In the genomic region with DNA sequence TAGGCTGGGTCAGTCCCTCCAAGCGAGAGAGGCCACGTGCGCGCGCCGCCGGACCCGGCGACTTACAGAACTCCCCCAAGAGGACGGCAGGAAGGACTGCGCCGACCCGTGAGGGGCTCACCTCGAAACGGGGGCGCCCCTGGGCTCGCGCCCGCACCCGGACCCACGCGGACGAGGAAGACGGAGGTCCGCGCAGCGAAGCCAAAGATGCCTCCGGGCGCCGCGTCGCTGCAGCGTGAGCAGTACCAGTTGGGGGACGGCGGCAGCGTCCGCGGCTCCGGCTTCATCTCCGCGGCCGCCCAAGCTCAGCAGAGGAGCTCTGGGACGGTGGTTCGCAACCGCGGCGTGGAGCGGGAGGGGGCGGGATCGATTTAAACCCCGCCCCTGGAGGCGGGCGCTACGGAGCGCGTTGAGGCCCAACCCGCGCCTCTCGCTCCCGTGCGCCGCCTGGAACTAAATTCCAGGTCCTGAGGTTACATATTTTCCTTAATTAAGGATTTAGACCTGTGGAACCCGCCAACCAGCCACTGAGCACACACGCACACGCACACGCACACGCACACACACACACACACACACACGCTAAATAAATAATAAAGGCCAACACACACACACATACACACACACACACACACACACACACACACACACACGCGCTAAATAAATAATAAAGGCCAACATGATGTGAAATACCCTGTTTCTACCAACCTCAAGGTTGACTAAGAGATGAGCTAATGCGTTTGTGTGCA, we compare ENCODE assay signal across 8 mouse cellular contexts. TPM values are rescaled to one million over a fixed set of nuclear protein-coding genes. Genes with fewer than 3 reads are reported as not detected.
DNase-seq lines count a peak whose midpoint lies in the region; ATAC-seq and TF ChIP-seq lines count a peak whose summit lies in the region.

A gene (minus strand): TSS at position 373 of the 749 bp plus-strand sequence.

- peak within 1 kb of the TSS; percentile 83 for H3K9ac ChIP-seq in CH12.LX (ENCODE audit: insufficient read depth, low read depth)
- H3K9ac ChIP-seq in heart, embryonic 15.5 days, result peak within 1 kb of the TSS; percentile 73
- H3K9ac ChIP-seq in liver, embryonic 14.5 days (replicated peaks), result peak within 1 kb of the TSS; percentile 87
- peak within 1 kb of the TSS; percentile 86 for H3K9ac ChIP-seq in stomach, embryonic 15.5 days

- peak; percentile 83 for DNase-seq in CH12.LX (ENCODE audit: extremely low read depth)
- DNase-seq in c-Kit-positive CD71-negative TER-119-negative erythroid progenitor cells, embryonic 14.5 days (ENCODE audit: low read depth), result peak; percentile 71
- DNase-seq in forebrain, embryonic 10.5 days (ENCODE audit: extremely low spot score, low spot score), result peak; percentile 82
- DNase-seq in kidney, postnatal 25 days, result peak; percentile 84 to 89
- peak; percentile 63 to 66 (median 65) for DNase-seq in liver, embryonic 14.5 days (ENCODE audit: low read depth in 3 of 3, low spot score in 3 of 3)
- peak; percentile 87 for DNase-seq in neural tube, embryonic 10.5 days (ENCODE audit: extremely low spot score, low spot score)

- H3K79me2 ChIP-seq in CH12.LX (replicated peaks; ENCODE audit: control insufficient read depth, extremely low read depth, insufficient read depth, poor library complexity, severe bottlenecking), result peaks cover 39% of the 10 kb centered on the region

- H3K4me2 ChIP-seq in CH12.LX (ENCODE audit: insufficient read depth, low read depth, poor library complexity, severe bottlenecking), result peak within 1 kb of the TSS; percentile 87
- H3K4me2 ChIP-seq in heart, embryonic 15.5 days, result peak within 1 kb of the TSS; percentile 91
- peak within 1 kb of the TSS; percentile 77 for H3K4me2 ChIP-seq in liver, embryonic 14.5 days (ENCODE audit: low read depth)
- peak within 1 kb of the TSS; percentile 62 for H3K4me2 ChIP-seq in stomach, embryonic 15.5 days

- peaks cover 28 to 41% of the 10 kb centered on the region in 2 experiments for H3K36me3 ChIP-seq in CH12.LX (replicated peaks in 1 of 2; ENCODE audit: control insufficient read depth in 1 of 2, insufficient read depth in 1 of 2, low read length in 1 of 2)
- H3K36me3 ChIP-seq in forebrain, embryonic 10.5 days (replicated peaks), result peaks cover 41% of the 10 kb centered on the region
- peaks cover 34% of the 10 kb centered on the region for H3K36me3 ChIP-seq in heart, embryonic 15.5 days
- H3K36me3 ChIP-seq in liver, embryonic 14.5 days (replicated peaks; ENCODE audit: control insufficient read depth, insufficient read depth, low read depth), result peaks cover 36% of the 10 kb centered on the region
- peaks cover 21% of the 10 kb centered on the region for H3K36me3 ChIP-seq in stomach, embryonic 15.5 days

- peaks cover 0 to 29% of the 10 kb centered on the region in 2 experiments; a peak in 2 of 4 replicates for H3K4me1 ChIP-seq in CH12.LX (ENCODE audit: control insufficient read depth in 1 of 2, insufficient read depth in 2 of 2)
- peaks cover 26% of the 10 kb centered on the region for H3K4me1 ChIP-seq in forebrain, embryonic 10.5 days
- H3K4me1 ChIP-seq in heart, embryonic 15.5 days (replicated peaks), result peaks cover 22% of the 10 kb centered on the region
- H3K4me1 ChIP-seq in liver, embryonic 14.5 days (replicated peaks; ENCODE audit: control insufficient read depth in 2 of 2, insufficient read depth in 2 of 2, low read length in 1 of 2), result peaks cover 8 to 17% of the 10 kb centered on the region in 2 experiments; a peak in 3 of 4 replicates
- 0 out of 2 replicates have a peak, but pooled peaks cover 5% of the 10 kb centered on the region for H3K4me1 ChIP-seq in stomach, embryonic 15.5 days

- H3K9me3 ChIP-seq in CH12.LX (replicated peaks; ENCODE audit: low read length), result peaks cover 12% of the 10 kb centered on the region
- H3K9me3 ChIP-seq in forebrain, embryonic 10.5 days, result peaks cover 9% of the 10 kb centered on the region; the same call in 1 of the 2 replicates
- no peaks in the 10 kb centered on the region for H3K9me3 ChIP-seq in heart, embryonic 15.5 days (replicated peaks)
- no peaks in the 10 kb centered on the region; the same call in 1 of the 2 replicates for H3K9me3 ChIP-seq in liver, embryonic 14.5 days (ENCODE audit: control insufficient read depth, low read length)
- no peaks in the 10 kb centered on the region for H3K9me3 ChIP-seq in stomach, embryonic 15.5 days

- peak; percentile 82 for ATAC-seq in heart, embryonic 15.5 days (replicated peaks; ENCODE audit: insufficient number of reproducible peaks, insufficient read depth, low FRiP score, low read depth)
- ATAC-seq in liver, embryonic 14.5 days (ENCODE audit: insufficient read depth), result peak; percentile 80
- peak; percentile 86 for ATAC-seq in stomach, embryonic 15.5 days (ENCODE audit: insufficient read depth, low FRiP score, low read depth)

- peak within 1 kb of the TSS; percentile 56 for H3K27ac ChIP-seq in CH12.LX (ENCODE audit: insufficient read depth, low read depth)
- H3K27ac ChIP-seq in forebrain, embryonic 10.5 days, result peak within 1 kb of the TSS; percentile 90
- peak within 1 kb of the TSS; percentile 74 for H3K27ac ChIP-seq in heart, embryonic 15.5 days
- H3K27ac ChIP-seq in liver, embryonic 14.5 days, result peak within 1 kb of the TSS; percentile 50; the same call in 1 of the 2 replicates
- H3K27ac ChIP-seq in stomach, embryonic 15.5 days, result peak within 1 kb of the TSS; percentile 60; the same call in 1 of the 2 replicates

- peak; percentile 97 for TF ChIP-seq POLR2A in CH12.LX (IDR thresholded peaks at IDR 0.05; ENCODE audit: low read depth, low read length)

- H3K4me3 ChIP-seq in CH12.LX (replicated peaks in 1 of 3; ENCODE audit: low read depth in 2 of 3, low read length in 2 of 3, poor library complexity in 1 of 3), result peak within 1 kb of the TSS; percentile 89 to 95 (median 92)
- peak within 1 kb of the TSS; percentile 83 for H3K4me3 ChIP-seq in forebrain, embryonic 10.5 days
- peak within 1 kb of the TSS; percentile 88 for H3K4me3 ChIP-seq in heart, embryonic 15.5 days
- peak within 1 kb of the TSS; percentile 92 to 93 for H3K4me3 ChIP-seq in liver, embryonic 14.5 days (ENCODE audit: insufficient read depth in 1 of 2, low read depth in 2 of 2, low read length in 2 of 2)
- peak within 1 kb of the TSS; percentile 85 for H3K4me3 ChIP-seq in stomach, embryonic 15.5 days (replicated peaks)

- dilution Hi-C loops in CH12.LX (cut with MboI; ENCODE audit: extremely low pct_ligation_motif_present, extremely low pct_unique_long_range_greater_than_20kb, low sequenced_read_pairs), result no loop called here

- TF ChIP-seq CTCF in CH12.LX (conservative IDR thresholded peaks at IDR 0.05 in 1 of 2, IDR thresholded peaks at IDR 0.05 in 1 of 2; ENCODE audit: low read depth in 2 of 2, low read length in 2 of 2), result peak in 1 of 2 experiments; percentile 18; a peak in 2 of 4 replicates
- peak; percentile 10; the same call in 1 of the 2 replicates for TF ChIP-seq CTCF in liver, embryonic 14.5 days (IDR thresholded peaks at IDR 0.05; ENCODE audit: low read depth)

- in situ Hi-C loops in CH12.LX (cut with MboI; ENCODE audit: low pct_ligation_motif_present, low pct_unique_long_range_greater_than_20kb, low sequenced_read_pairs), result no loop called here

- no peak for TF ChIP-seq EP300 in CH12.LX (IDR thresholded peaks at IDR 0.05; ENCODE audit: low read length)
- no peak for TF ChIP-seq EP300 in liver, embryonic 14.5 days (IDR thresholded peaks at IDR 0.05; ENCODE audit: low read depth)

- H3K27me3 ChIP-seq in CH12.LX (replicated peaks), result no peaks in the 10 kb centered on the region
- no peaks in the 10 kb centered on the region for H3K27me3 ChIP-seq in forebrain, embryonic 10.5 days (ENCODE audit: poor library complexity, severe bottlenecking)
- H3K27me3 ChIP-seq in heart, embryonic 15.5 days, result no peaks in the 10 kb centered on the region
- H3K27me3 ChIP-seq in liver, embryonic 14.5 days (ENCODE audit: control insufficient read depth, insufficient read depth, low read length), result no peaks in the 10 kb centered on the region
- no peaks in the 10 kb centered on the region for H3K27me3 ChIP-seq in stomach, embryonic 15.5 days (replicated peaks)

- WGBS in forebrain, embryonic 10.5 days, result 1% methylated on average over 71 of the region's 71 CpGs
- 2% methylated on average over 65 of the region's 71 CpGs for WGBS in heart, embryonic 15.5 days
- WGBS in liver, embryonic 14.5 days (ENCODE audit: insufficient replicate concordance), result under 1% methylated on average over 71 of the region's 71 CpGs
- WGBS in stomach, embryonic 15.5 days, result under 1% methylated on average over 71 of the region's 71 CpGs

- no peak for TF ChIP-seq RAD21 in CH12.LX (IDR thresholded peaks at IDR 0.05; ENCODE audit: low read depth, low read length)

TF ChIP-seq in CH12.LX, 34 proteins besides CTCF, POLR2A, EP300 and RAD21 (continues in another document):
- TF ChIP-seq POLR2AphosphoS2 (IDR thresholded peaks at IDR 0.05; ENCODE audit: low read depth, low read length), result peak; percentile 84
- TF ChIP-seq KAT2A (IDR thresholded peaks at IDR 0.05; ENCODE audit: insufficient replicate concordance, low read length), result 0 out of 2 replicates have a peak, but pooled peaks have one; percentile 62
- TF ChIP-seq ZMIZ1 (IDR thresholded peaks at IDR 0.05; ENCODE audit: low read depth, low read length), result peak; percentile 96
- no peak for TF ChIP-seq ZNF384 (IDR thresholded peaks at IDR 0.05; ENCODE audit: low read depth, low read length)
- 0 out of 2 replicates have a peak, but pooled peaks have one; percentile 21 for TF ChIP-seq ETS1 (conservative IDR thresholded peaks at IDR 0.05; ENCODE audit: low read depth, low read length)
- TF ChIP-seq JUN (IDR thresholded peaks at IDR 0.05; ENCODE audit: insufficient read depth, low read depth, low read length), result no peak
- peak; percentile 75 for TF ChIP-seq UBTF (IDR thresholded peaks at IDR 0.05; ENCODE audit: low read depth, low read length)
- TF ChIP-seq E2F4 (IDR thresholded peaks at IDR 0.05; ENCODE audit: insufficient replicate concordance, low read depth, low read length), result no peak
- TF ChIP-seq SIN3A (IDR thresholded peaks at IDR 0.05; ENCODE audit: low read length), result peak; percentile 97
- 0 out of 2 replicates have a peak, but pooled peaks have one; percentile 42 for TF ChIP-seq CHD2 (IDR thresholded peaks at IDR 0.05; ENCODE audit: low read length)
- no peak for TF ChIP-seq ZC3H11A (IDR thresholded peaks at IDR 0.05; ENCODE audit: low read depth, low read length)
- peak; percentile 91 for TF ChIP-seq TCF12 (IDR thresholded peaks at IDR 0.05; ENCODE audit: low read depth, low read length)
- TF ChIP-seq TBP (conservative IDR thresholded peaks at IDR 0.05; ENCODE audit: low read depth, low read length), result peak; percentile 77

RNA-seq across cellular contexts. Expression of the gene that starts here (rescaled TPM):
- total RNA-seq in CH12.LX (2012; rRNA removed), result 88.6 and 101 TPM in 2 replicates
- 63.7 and 66.7 TPM in 2 replicates for total RNA-seq in CH12.LX (2014; rRNA removed)
- 81.7 and 89.6 TPM in 2 replicates for polyA plus RNA-seq in CH12.LX (2012; ENCODE audit: insufficient read length, low read depth)
- 38.6 and 39.5 TPM in 2 replicates for polyA plus RNA-seq in forebrain, embryonic 10.5 days (2016; fragmentation: Nextera tagmentation; extraction: Ambion mirVana)
- polyA plus RNA-seq in heart, embryonic 15.5 days (2015; fragmentation: Nextera tagmentation; extraction: Ambion mirVana), result 9.6 and 13.3 TPM in 2 replicates
- 4.8 and 5.9 TPM in 2 replicates for polyA plus RNA-seq in liver, embryonic 14.5 days (2012; rRNA removed)
- polyA plus RNA-seq in liver, embryonic 14.5 days (2014; fragmentation: Nextera tagmentation; extraction: Ambion mirVana), result 8.4 and 10.7 TPM in 2 replicates
- polyA plus RNA-seq in stomach, embryonic 15.5 days (2015; fragmentation: Nextera tagmentation; extraction: Ambion mirVana), result 18.8 and 19.8 TPM in 2 replicates

Comparison
In these comparisons a context has a peak if more than half of its experiments do, and no peak if none do; other contexts are left out.
1. Peak in every context shown above with its lines: DNase-seq, ATAC-seq, H3K4me3 ChIP-seq and H3K27ac ChIP-seq.